Mouse (Mus musculus) liver, embryonic 11.5 days (tissue): ENCODE results near the gene Bbs4. TPM values are rescaled to one million over a fixed set of nuclear protein-coding genes. Genes with fewer than 3 reads are reported as not detected.

ENCODE experiments used
- ATAC-seq: fragments of 200-750 bp; cut with Nextera tagmentation; replicated peaks from 2 replicates; pipeline ENCODE4 v1.8.0; 2017; ENCODE audit warnings: moderate number of reproducible peaks, mild to moderate bottlenecking, moderate TSS enrichment, moderate library complexity; ENCODE audit not compliant: low FRiP score
- DNase-seq: peaks from one replicate; pipeline ENCODE4 v3.0.0-alpha.2; 2017; ENCODE audit warnings: low spot score
- H3K27ac ChIP-seq: fragments of 300-500 bp; sonication (generic); 2 replicates; pipeline ENCODE4 v1.5.1; 2014; ENCODE audit warnings: mild to moderate bottlenecking, low read depth, low read length, control low read depth
- H3K27me3 ChIP-seq: fragments of 300-500 bp; sonication (generic); replicated peaks from 2 replicates; pipeline ENCODE4 v1.6.1; 2014; ENCODE audit warnings: low read length, mixed read lengths; ENCODE audit not compliant: control insufficient read depth, insufficient read depth
- H3K36me3 ChIP-seq: fragments of 300-500 bp; sonication (generic); 2 replicates; pipeline ENCODE4 v1.6.1; 2014; ENCODE audit warnings: mild to moderate bottlenecking, low read length, moderate library complexity, mixed read lengths; ENCODE audit not compliant: control insufficient read depth, insufficient read depth
- H3K4me1 ChIP-seq: fragments of 300-500 bp; sonication (generic); replicated peaks from 2 replicates; pipeline ENCODE4 v1.6.1; 2014; ENCODE audit warnings: low read length, mixed read lengths; ENCODE audit not compliant: control insufficient read depth, insufficient read depth
- H3K4me2 ChIP-seq: fragments of 300-500 bp; sonication (generic); 2 replicates; pipeline ENCODE4 v1.6.1; 2014; ENCODE audit warnings: mild to moderate bottlenecking, control low read depth, moderate library complexity
- H3K4me3 ChIP-seq: fragments of 300-500 bp; sonication (generic); 2 replicates; pipeline ENCODE4 v1.5.1; 2014; ENCODE audit warnings: low read depth, low read length, control low read depth
- H3K9ac ChIP-seq: fragments of 300-500 bp; sonication (generic); 2 replicates; pipeline ENCODE4 v1.6.1; 2014; ENCODE audit warnings: low read depth, low read length, control low read depth
- H3K9me3 ChIP-seq: fragments of 300-500 bp; sonication (generic); 2 replicates; pipeline ENCODE4 v1.6.1; 2016; ENCODE audit warnings: low read length, inconsistent platforms, mixed read lengths; ENCODE audit not compliant: control insufficient read depth
- WGBS: fragments of 180-500 bp; shearing (Covaris S2); extraction: QIAGEN DNeasy Blood & Tissue Kit; methylation state at CpG from one replicate; pipeline ENCODE4 v1.1.7; 2014; 5-methylcytosine and 5-hydroxymethylcytosine counted together
- polyA plus RNA-seq: library from polyadenylated mRNA; unstranded; fragments of >200 nt; fragmentation: Nextera tagmentation; extraction: Ambion mirVana; gene quantifications from 2 replicates; pipeline ENCODE4 v1.2.1, GENCODE M21; 2014

Bbs4 gene
- polyA plus RNA-seq, 1 experiment from 2014 or later, result 6.3 TPM

- ATAC-seq (no peak), DNase-seq (no peak)
- Histone ChIP-seq H3K36me3 (no peaks in the 10 kb centered on the region), H3K27ac (no peak overlapping the region), H3K4me2 (no peak overlapping the region), H3K27me3 (no peaks in the 10 kb centered on the region), H3K9ac (no peak overlapping the region), H3K4me3 (no peak overlapping the region), H3K4me1 (peaks cover 41% of the 10 kb centered on the region), H3K9me3 (no peaks in the 10 kb centered on the region)
- WGBS, result 55% methylated on average over 6 of the region's 6 CpGs
These were observed 63.7 kb downstream of the Bbs4 start for GRCm38 (mm10) chr9:59289529-59290115.

GRCm38 (mm10) chr9:59288685-59289410 is 64.5 kb downstream of the Bbs4 start:
- H3K27ac ChIP-seq, result peak overlapping the region; percentile 41; the same call in 1 of the 2 replicates
- peaks cover 41% of the 10 kb centered on the region for H3K4me1 ChIP-seq
- DNase-seq (no peak), ATAC-seq (no peak)
- 0 out of 2 replicates have a peak overlapping the region, but pooled peaks have one; percentile 32 for H3K9ac ChIP-seq
- no peaks in the 10 kb centered on the region for H3K9me3 ChIP-seq
- no peaks in the 10 kb centered on the region for H3K36me3 ChIP-seq
- WGBS, result 46% methylated on average over 3 of the region's 3 CpGs
- H3K27me3 ChIP-seq, result no peaks in the 10 kb centered on the region
- no peak overlapping the region for H3K4me3 ChIP-seq
- peak overlapping the region; percentile 35 for H3K4me2 ChIP-seq

- WGBS, result 63% methylated on average over 5 of the region's 5 CpGs
- H3K9me3 ChIP-seq, result no peaks in the 10 kb centered on the region
- no peak overlapping the region for H3K27ac ChIP-seq
- peaks cover 40% of the 10 kb centered on the region for H3K4me1 ChIP-seq
- no peak for DNase-seq
- H3K9ac ChIP-seq, result no peak overlapping the region
- H3K4me2 ChIP-seq, result no peak overlapping the region
- ATAC-seq, result no peak
- H3K4me3 ChIP-seq, result no peak overlapping the region
- H3K27me3 ChIP-seq, result no peaks in the 10 kb centered on the region
- no peaks in the 10 kb centered on the region for H3K36me3 ChIP-seq
These were observed 65.2 kb downstream of the Bbs4 start for GRCm38 (mm10) chr9:59288058-59288457.

GRCm38 (mm10) chr9:59285614-59286013 is 67.7 kb downstream of the Bbs4 start:
- H3K4me3 ChIP-seq, result no peak overlapping the region
- H3K9me3 ChIP-seq, result no peaks in the 10 kb centered on the region
- ATAC-seq (peak; percentile 83), DNase-seq (no peak)
- H3K4me2 ChIP-seq, result no peak overlapping the region
- H3K36me3 ChIP-seq, result no peaks in the 10 kb centered on the region
- WGBS, result 46% methylated on average over 6 of the region's 6 CpGs
- H3K27ac ChIP-seq, result no peak overlapping the region
- H3K9ac ChIP-seq, result no peak overlapping the region
- H3K4me1 ChIP-seq, result peaks cover 34% of the 10 kb centered on the region
- H3K27me3 ChIP-seq, result no peaks in the 10 kb centered on the region

- H3K9me3 ChIP-seq, result no peaks in the 10 kb centered on the region
- WGBS, result 49% methylated on average over 7 of the region's 7 CpGs
- H3K4me3 ChIP-seq, result no peak overlapping the region
- H3K4me1 ChIP-seq, result peaks cover 8% of the 10 kb centered on the region; the same call in 1 of the 2 replicates
- no peaks in the 10 kb centered on the region for H3K36me3 ChIP-seq
- no peaks in the 10 kb centered on the region for H3K27me3 ChIP-seq
- no peak overlapping the region for H3K27ac ChIP-seq
- DNase-seq (no peak), ATAC-seq (no peak)
- no peak overlapping the region for H3K9ac ChIP-seq
- H3K4me2 ChIP-seq, result peak overlapping the region; percentile 37
These were observed 70.7 kb downstream of the Bbs4 start for GRCm38 (mm10) chr9:59282683-59282986.

GRCm38 (mm10) chr9:59281871-59282682 is 71.2 kb downstream of the Bbs4 start:
- Histone ChIP-seq H3K4me1 (peaks cover 8% of the 10 kb centered on the region; the same call in 1 of the 2 replicates), H3K4me2 (peak overlapping the region; percentile 37), H3K36me3 (no peaks in the 10 kb centered on the region), H3K9me3 (no peaks in the 10 kb centered on the region), H3K9ac (no peak overlapping the region), H3K27ac (no peak overlapping the region), H3K4me3 (no peak overlapping the region), H3K27me3 (no peaks in the 10 kb centered on the region)
- WGBS, result 47% methylated on average over 25 of the region's 27 CpGs
- peak; percentile 64 for ATAC-seq
- peak; percentile 74 for DNase-seq

GRCm38 (mm10) chr9:59280888-59281287 is 72.4 kb downstream of the Bbs4 start:
- Histone ChIP-seq H3K4me3 (no peak overlapping the region), H3K9ac (no peak overlapping the region), H3K27ac (no peak overlapping the region), H3K9me3 (no peaks in the 10 kb centered on the region), H3K27me3 (no peaks in the 10 kb centered on the region), H3K36me3 (no peaks in the 10 kb centered on the region), H3K4me1 (peaks cover 6% of the 10 kb centered on the region; the same call in 1 of the 2 replicates), H3K4me2 (no peak overlapping the region)
- ATAC-seq (no peak), DNase-seq (no peak)
- WGBS, result 78% methylated on average over 5 of the region's 5 CpGs

- H3K4me2 ChIP-seq, result no peak overlapping the region
- H3K36me3 ChIP-seq, result no peaks in the 10 kb centered on the region
- H3K9me3 ChIP-seq, result no peaks in the 10 kb centered on the region
- no peak overlapping the region for H3K9ac ChIP-seq
- 71% methylated on average over 5 of the region's 5 CpGs for WGBS
- H3K27ac ChIP-seq, result no peak overlapping the region
- no peak overlapping the region for H3K4me3 ChIP-seq
- DNase-seq (no peak), ATAC-seq (no peak)
- H3K4me1 ChIP-seq, result no peaks in the 10 kb centered on the region
- H3K27me3 ChIP-seq, result no peaks in the 10 kb centered on the region
These were observed 74.6 kb downstream of the Bbs4 start for GRCm38 (mm10) chr9:59278694-59279093.
